Mouse (Mus musculus) neural tube, postnatal 0 days (tissue): Measurements from ENCODE around the gene Sesn2. TPM values are rescaled to one million over a fixed set of nuclear protein-coding genes. Genes with fewer than 3 reads are reported as not detected.

Experiments used
- polyA plus RNA-seq: library from polyadenylated mRNA; unstranded; fragments of >200 nt; fragmentation: Nextera tagmentation; extraction: Ambion mirVana; gene quantifications from 2 replicates; pipeline ENCODE4 v1.2.1, GENCODE M21; 2015

Gene Sesn2
- polyA plus RNA-seq: 20.9 and 21.0 TPM in 2 replicates

GRCm38 (mm10) chr4:132510352-132510798 lies at the start of gene Sesn2:
Gene Sesn2 (minus strand): TSS chr4:132510501.

GRCm38 (mm10) chr4:132535406-132536121 lies 25.3 kb upstream of the Sesn2 start, which contains the start of gene Dnajc8:
Gene Dnajc8 (plus strand): TSS chr4:132535550.

GRCm38 (mm10) chr4:132532981-132533916 lies 22.9 kb upstream of the Sesn2 start, which contains the start of gene Atpif1:
Gene Atpif1 (minus strand): TSS chr4:132533659.

GRCm38 (mm10) chr4:132463430-132464254 lies 46.7 kb downstream of the Sesn2 start, which contains the start of gene Med18:
Gene Med18 (minus strand): TSS chr4:132463921.

Other genes with a start within 250 kb of the Sesn2 start
- 22.1 and 28.6 TPM in 2 replicates for gene Gmeb1, start 248.9 kb downstream of the Sesn2 start, polyA plus RNA-seq
- 31.2 and 32.7 TPM in 2 replicates for gene Taf12, start 236.1 kb downstream of the Sesn2 start, polyA plus RNA-seq
- gene Rab42, start 207.1 kb downstream of the Sesn2 start, polyA plus RNA-seq: 6.8 and 7.2 TPM in 2 replicates
- gene Trnau1ap, start 181.0 kb downstream of the Sesn2 start, polyA plus RNA-seq: 66.7 and 68.6 TPM in 2 replicates
- 17.7 and 18.7 TPM in 2 replicates for gene Rcc1, start 156.9 kb downstream of the Sesn2 start, polyA plus RNA-seq
- gene Phactr4, start 88.0 kb downstream of the Sesn2 start, polyA plus RNA-seq: 4.2 and 5.4 TPM in 2 replicates
- gene Med18, start 46.6 kb downstream of the Sesn2 start, polyA plus RNA-seq: 11.6 and 13.3 TPM in 2 replicates
- gene Atpif1, start 23.2 kb upstream of the Sesn2 start, polyA plus RNA-seq: 1,673 and 1,697 TPM in 2 replicates
- 134 and 151 TPM in 2 replicates for gene Dnajc8, start 25.0 kb upstream of the Sesn2 start, polyA plus RNA-seq
- gene Ptafr, start 53.6 kb upstream of the Sesn2 start, polyA plus RNA-seq: 0.74 and 1.0 TPM in 2 replicates
- 6.5 and 6.9 TPM in 2 replicates for gene Eya3, start 128.5 kb upstream of the Sesn2 start, polyA plus RNA-seq
- 6.4 and 8.7 TPM in 2 replicates for gene Xkr8, start 222.0 kb upstream of the Sesn2 start, polyA plus RNA-seq
- gene Smpdl3b, start 246.8 kb upstream of the Sesn2 start, polyA plus RNA-seq: 1.5 TPM in 2 replicates